Mouse (Mus musculus) urinary bladder, postnatal 14 days (tissue): Measurements from ENCODE around the gene Mthfd1l.
"Not testable (repeated sequence)": the region's sequence is repeated elsewhere in the genome, so short reads cannot be mapped to it uniquely, and the experiment has no call there.

ENCODE experiments used
- DNase-seq: peaks from one replicate; pipeline ENCODE4 v3.0.0; 2021; ENCODE audit warnings: low spot score

Mthfd1l gene

DNA sequence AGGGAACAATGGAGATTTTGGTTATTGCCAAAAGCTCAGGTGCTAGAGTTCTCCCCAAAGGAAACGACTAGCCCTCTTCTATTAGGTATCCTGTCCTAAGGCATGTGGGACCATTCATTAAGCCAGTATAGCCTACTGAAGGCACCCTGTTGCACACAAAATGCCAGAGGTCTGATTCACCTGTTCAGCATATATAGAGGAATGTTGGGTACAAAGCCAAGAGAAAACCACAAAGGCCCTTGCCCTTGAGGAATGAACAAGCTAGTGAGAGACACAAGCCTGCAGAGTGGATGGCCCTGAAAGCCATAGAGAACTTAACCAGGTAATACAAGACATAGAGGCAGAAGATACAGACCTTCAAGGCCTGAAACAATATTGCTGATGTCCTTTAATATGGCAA lies 148.3 kb downstream of the Mthfd1l start:
- DNase-seq: no peak

DNA sequence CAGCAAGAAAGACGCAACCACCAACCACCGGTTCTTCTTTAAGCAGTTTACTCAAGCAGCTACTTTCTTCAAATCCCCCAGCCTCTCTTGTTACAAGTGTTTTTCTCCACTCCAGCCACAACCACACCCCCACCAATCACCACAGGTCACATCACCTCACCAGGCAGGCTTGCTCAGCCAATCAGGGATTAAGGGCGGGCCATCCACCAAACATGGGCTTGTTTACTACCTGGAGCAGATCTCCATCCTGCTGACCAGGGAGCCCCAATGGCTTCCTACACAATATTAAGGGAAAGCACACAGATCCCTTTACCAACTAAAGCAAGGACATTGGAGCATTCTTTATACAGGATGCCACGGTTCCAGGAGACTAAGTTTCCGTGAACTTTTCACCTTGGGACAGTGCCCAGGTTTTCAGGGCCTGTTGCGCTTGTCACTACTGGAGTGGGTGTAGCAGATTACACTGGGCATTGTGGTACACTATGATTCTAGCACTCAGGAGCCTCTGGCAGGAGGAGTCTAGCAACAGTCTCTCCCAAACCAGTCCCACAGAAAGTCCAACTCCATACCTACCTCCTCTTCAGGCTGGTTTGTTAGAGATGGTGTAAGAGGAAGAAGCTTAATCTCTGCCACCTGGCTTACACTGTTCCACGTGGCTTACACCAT lies 150.5 kb downstream of the Mthfd1l start:
- DNase-seq: not testable (repeated sequence)

DNA sequence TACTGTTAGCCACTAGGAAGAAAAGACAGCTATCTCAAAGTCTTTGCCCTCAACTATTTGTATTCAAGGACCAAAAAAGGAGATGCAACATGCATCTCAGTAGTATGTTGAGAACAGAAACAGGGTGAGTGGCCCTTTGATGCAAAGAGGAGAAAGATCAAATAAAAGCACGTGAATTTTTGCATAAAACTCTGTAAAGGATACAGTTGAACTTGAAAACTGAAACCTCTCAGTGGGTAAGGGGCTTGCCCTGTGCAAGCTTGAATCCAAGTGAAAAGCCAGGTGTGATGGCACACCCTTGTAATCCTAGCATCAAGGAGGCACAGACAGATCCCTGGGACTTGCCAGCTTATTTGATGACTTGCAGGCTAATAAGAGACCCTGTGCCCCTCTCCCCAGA lies 151.2 kb downstream of the Mthfd1l start:
- no peak for DNase-seq

GRCm38 (mm10) chr10:4125232-4125631 lies 152.3 kb downstream of the Mthfd1l start:
- no peak for DNase-seq

GRCm38 (mm10) chr10:4126335-4127012 lies 153.6 kb downstream of the Mthfd1l start:
- no peak for DNase-seq

DNA sequence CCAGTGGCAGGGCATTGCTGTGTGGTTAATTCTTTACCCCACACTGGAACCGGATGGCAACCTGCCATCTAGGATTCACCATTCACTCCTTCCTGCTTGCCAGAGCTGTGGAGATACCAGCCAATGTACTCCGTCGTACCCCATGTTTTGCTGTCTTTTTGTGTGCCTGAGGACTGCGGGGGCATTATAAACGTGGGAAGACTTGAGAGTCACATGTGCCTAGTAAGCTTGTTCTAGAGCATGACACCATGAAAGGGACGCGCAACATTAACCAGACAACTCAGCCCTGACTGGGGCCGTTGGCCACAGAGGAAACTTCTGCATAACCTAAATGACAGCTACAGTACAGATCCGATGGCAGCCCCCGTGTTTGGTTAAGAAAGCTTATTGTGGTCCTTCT lies 155.5 kb downstream of the Mthfd1l start:
- DNase-seq: no peak

GRCm38 (mm10) chr10:4128915-4129314 lies 156.0 kb downstream of the Mthfd1l start:
- DNase-seq: peak; percentile 46

DNA sequence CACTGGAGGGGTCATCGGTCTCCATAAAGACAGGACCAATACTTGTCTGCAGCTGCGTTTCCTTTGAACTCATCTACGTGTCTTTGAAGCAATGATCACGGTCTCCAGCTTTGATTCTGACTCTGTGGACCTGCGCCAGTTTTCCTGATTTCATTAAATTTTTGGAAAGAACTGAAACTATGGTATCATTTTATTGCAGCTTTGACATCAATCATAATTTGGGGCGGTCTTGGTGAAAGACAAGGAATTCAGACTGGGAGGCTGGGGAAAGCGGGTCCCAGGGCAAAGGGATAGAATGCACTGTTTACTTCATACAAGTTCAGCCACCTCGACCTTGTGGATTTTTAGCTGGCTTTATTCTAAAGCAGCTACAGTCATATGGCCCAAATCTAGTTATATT lies 156.5 kb downstream of the Mthfd1l start:
- DNase-seq: no peak

DNA sequence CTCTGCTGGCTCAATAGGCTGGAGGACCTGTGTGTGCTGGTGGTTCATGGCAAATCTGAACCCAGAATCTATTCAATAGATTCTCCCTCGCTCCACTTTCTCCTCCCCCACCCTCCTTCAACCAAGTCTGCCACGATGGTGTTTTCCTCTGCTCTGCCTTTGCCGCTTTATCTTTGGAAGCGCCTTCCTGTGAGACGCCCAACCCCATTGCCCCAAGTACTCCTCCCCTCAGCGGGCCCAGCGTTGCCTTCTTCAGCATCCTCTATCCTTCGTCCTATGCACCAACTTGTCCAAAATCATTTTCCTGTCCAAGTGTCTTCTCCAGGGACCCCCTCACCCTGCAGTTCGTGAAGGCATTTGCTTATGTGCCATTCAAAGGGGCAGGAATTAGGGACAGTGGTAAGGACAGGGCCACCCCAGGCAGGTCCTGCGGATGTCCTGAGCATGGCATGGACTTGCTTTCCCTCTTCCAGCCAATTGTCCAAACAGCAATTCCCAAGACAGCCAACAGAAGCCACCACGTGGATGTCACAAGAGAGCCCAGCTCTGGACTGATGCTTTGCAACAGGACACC lies 157.2 kb downstream of the Mthfd1l start:
- DNase-seq: no peak

DNA sequence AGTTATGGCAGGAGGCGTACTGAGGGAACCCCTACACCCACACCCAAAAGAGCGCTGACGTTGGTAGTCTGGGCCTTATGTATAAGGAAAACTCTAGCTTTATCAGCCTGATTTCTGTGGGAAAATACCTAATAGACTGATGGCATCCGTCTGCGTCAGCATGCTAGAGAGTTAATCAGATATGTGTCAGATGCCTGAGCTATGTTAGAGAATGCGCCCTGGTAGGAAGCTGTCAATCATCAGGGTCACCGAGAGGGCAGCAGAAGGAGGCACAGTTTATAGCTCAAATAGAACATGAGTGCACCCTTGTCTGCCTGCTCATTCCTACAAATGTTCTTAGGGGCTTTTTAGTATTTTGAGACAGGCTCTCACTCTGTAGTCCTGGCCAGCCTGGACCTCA lies 159.8 kb downstream of the Mthfd1l start:
- peak; percentile 35 for DNase-seq

DNA sequence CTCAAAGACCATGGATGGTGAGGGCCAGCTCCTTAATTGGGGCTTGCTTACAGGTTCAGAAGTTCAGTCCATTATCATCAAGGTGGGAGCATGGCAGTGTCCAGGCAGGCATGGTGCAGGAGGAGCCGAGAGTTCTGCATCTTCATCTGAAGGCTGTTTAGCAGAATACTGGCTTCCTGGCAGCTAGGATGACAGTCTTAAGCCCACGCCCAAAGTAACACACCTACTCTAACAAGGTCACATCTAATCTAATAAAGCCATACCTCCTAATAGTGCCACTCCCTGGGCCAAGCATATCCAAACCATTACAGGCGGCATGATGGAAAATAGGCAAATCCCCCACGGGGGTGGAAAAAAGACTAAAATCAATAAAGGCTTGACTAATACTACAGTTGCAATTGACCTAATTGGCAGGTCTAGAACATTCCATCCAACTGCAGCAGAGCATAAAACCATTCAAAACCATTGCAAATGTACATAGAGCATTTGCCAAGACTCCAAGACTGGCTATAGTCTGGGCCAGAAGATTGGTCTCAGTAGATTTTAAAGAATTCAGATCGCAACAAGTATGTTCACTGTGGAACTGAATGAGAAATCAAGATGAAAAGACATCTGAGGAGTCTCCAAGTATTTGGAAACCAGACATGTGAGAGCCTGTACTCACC lies 162.3 kb downstream of the Mthfd1l start:
- DNase-seq: no peak

DNA sequence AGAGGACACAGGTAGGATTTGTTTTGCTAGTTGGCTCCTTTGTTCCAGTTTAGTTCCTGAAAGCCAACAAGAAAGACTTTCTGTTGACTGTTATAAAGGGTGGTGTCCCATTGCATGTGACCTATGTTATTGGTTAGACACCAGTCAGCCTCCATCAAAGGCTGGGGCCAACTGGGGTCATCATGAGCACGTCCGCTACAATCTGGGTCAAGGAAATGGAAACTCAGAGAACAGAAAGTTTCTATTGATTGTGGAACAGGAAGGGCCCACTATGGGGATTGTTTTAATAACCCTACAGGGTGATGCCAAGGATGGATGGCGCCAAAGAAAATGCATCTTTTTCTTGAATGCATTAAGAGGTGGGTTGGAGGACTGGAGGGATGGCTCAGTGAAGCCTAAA lies 166.6 kb downstream of the Mthfd1l start:
- no peak for DNase-seq

GRCm38 (mm10) chr10:4141689-4142088 lies 168.8 kb downstream of the Mthfd1l start:
- no peak for DNase-seq

- no peak for DNase-seq
Measured at GRCm38 (mm10) chr10:4142816-4143215, 169.9 kb downstream of the Mthfd1l start.

GRCm38 (mm10) chr10:4143381-4143780 lies 170.5 kb downstream of the Mthfd1l start:
- DNase-seq: no peak

- DNase-seq: no peak
Measured at GRCm38 (mm10) chr10:4145080-4145807, 172.3 kb downstream of the Mthfd1l start.

DNA sequence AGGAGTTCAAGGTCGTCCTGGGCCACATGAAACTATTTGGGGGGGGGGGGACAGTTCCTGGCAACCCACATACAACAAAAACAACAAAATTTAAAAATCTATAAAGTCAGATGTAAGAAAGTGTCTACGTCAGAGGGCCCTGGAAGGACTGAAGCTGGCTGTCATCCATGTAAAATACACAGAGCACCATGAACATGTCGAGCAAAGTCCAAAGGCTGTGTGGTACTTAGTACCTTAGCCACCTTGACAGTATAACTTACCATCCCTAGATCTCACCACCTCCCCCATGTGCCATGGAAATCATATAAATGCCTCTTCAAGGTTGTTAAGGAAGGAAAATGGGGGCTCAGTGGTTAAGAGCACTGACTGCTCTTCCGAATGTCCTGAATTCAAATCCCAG lies 174.0 kb downstream of the Mthfd1l start:
- DNase-seq: no peak

GRCm38 (mm10) chr10:4151159-4151558 lies 178.2 kb downstream of the Mthfd1l start:
- DNase-seq: no peak

DNA sequence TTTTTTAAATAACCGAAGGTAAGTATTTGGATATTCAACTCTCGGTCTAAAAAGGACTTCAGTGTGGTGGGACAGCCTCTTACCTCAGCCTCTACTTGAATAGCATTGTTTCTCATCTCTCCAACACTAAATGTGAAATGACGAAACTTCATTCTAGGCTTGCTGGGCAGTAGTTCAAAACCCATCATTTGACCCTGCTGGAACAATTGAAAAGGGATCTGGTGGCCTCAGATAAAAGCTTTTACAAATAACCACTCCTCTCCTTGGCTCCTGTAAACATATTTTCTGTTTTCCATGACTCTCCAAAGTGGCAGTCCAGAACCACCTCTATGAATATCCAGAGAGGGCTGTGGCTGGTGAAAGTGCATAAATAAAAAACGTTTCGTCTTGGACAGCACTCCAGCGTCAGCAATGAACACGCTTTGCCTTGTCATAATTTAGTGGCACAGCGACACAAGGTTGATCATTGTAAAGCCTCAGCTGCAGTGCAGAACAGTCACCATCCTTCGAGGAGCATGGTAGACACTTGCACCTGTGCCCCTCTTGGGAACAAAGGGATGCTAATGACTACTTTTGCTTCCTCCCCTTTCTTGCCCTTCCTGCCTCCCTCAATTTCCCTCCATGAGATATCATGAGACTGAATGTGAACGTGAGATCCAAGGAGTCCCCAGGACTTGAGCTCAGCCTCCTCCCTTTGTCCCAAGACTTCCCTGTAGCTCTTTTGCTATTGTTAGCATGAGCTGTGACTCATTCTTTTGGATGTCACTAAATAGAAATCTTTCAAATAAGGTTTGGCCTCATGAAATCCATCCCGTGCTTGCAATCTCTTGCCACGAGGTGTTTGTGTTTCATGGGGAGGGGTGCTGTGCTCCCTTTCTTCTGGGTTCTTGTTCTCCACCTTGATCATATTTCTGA lies 179.2 kb downstream of the Mthfd1l start:
- DNase-seq: no peak

GRCm38 (mm10) chr10:4153031-4153430 lies 180.1 kb downstream of the Mthfd1l start:
- no peak for DNase-seq

DNA sequence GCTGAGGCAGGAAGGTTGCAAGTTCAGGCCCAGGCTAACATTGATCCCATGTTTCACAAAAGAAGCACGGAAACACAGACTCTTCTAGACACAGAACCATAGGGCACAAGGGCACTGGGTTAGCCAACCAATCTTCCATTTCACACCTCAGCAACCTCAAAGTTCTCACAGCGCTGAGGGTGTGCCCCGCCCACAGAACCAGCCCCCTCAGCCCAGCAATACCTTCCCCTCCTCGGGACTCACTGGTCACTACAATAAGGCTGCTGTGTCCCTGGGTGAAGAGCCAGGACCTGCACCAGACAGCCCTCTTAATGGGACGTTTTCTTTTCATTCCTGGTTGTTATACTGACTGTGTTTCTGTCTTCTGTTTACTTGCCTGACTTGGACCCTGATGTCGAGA lies 181.1 kb downstream of the Mthfd1l start:
- no peak for DNase-seq
